Mouse (Mus musculus): ENCODE measurements around the gene Cx3cr1.

DNA sequence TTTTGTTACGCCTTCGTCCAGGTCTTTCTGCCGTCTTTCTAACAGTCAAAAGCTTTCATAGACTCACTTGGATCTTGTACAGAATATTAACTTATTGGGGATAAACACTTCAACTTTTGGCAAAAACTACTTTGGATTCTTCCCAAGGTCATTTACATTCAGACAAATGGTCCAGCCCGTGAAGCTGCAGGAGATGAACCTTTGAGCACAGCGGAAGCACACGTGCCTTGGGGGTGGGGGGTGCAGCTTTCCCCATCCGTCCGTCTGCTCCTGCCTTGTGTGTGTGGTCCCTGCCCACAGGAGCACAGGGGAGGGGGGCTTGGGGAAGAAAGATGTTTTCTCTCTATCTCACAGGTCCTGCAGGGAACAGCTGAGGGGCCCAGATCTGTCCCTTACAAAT lies 143.9 kb downstream of the Cx3cr1 start:
- TF ChIP-seq CTCF (IDR thresholded peaks at IDR 0.05; ENCODE audit: low read depth, low read length) (no peak), POLR2A (IDR thresholded peaks at IDR 0.05; ENCODE audit: borderline replicate concordance, low read depth, low read length) (no peak)

All from bone marrow macrophage, adult 2 months (primary cell).